Mouse (Mus musculus): Measurements from ENCODE around the gene Brpf3.

The Brpf3 gene

DNA sequence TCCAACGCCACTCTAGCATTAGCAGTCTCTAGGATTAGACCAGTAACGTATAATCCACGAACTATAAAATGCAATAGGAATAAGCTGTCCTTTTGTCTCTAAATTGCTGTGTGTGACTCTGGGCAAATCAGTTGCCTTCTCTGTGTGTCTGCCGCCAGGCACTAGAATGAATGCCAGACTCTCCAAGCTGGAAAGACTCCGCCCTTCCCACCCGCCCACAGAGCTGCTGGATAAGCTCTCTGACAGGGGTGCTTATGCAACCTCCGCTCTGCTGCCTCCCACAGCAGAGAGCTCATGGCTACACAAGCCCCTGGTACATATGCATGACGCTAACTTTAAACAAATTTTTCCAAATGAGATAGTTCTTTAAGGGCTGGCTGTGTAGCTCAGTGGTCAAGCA, 74.4 kb downstream of the Brpf3 start:
- DNase-seq (ENCODE audit: low spot score): no peak

DNA sequence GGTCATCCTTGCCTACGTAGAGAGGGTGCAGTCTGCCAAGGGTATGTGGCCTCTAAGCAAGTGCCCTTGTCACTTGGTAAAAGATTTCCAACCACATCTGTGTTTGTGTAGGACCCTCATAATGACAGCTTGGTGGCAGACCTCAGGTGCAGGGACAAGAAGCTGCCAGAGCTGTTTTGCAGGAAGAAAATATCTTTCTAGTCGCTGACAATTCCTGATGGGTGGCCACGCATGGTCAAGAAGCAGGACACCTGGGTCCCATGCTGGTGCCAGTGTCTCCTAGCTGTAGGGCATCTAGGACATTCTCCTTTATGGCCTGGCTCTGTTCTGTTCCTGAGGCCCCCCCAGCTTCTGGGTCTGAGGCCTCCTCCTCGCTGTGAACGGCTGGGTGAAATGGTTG, 75.4 kb downstream of the Brpf3 start:
- DNase-seq (ENCODE audit: low spot score): no peak

DNA sequence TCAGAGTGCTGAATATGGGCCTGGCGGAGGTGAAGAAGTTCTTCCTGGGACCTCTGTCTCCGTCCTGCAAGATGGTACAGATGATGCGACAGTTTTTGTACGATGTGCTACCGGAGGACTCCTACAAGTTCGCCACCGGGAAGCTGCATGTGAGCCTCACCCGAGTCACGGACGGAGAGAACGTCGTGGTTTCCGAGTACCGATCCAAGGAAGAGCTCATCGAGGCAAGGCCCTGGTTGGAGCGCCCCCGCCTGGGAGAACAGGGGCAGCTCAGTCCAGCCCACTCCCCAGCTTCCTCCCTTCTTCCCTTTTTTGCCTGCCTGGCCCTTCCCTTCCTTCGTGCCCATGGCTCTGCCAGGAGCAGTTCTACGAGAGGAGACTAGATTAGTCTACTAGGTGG, 75.9 kb downstream of the Brpf3 start:
- no peak for DNase-seq (ENCODE audit: low spot score)

DNA sequence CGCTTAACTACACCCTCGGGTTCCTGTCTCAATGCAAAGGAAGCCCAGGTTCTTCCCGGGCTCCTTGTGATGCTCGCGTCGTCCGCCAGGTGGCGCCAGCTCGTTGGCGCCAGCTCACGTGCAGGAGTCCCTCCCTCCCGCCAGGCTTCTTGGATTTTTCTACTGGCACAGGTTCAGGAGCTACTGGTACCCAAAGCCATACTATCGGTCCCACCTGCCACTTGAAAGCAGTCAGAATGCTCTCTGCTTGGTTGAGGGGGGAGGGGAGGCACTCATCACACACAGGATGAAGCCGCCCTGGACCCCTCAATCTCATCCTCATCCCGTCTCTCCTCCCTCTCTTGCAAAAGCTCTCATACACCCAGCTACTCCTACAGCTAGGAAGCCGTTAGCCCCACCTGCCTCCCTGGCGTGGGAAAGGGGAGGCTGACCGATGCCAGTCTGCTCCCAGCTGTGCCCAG, 79.1 kb downstream of the Brpf3 start:
- no peak for DNase-seq (ENCODE audit: low spot score)

DNA sequence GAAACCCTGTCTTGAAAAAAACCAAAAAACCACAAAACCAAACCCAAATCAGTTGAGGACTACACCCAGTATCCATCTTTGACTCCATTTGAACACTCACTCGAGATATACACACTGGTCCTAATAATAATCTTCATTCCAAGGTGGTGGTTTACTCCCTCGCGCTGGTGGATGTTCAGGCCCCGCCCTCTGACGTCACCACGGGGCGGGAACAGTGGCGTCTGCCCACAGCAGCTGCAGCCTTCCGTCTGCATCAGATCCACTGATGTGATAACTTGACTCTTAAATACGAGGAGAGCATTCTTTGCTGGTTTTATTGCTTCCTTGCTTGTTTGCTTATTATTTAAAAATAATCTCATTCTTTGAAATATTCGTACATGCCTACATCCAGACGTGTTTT, 81.4 kb downstream of the Brpf3 start:
- DNase-seq (ENCODE audit: low spot score): no peak

DNA sequence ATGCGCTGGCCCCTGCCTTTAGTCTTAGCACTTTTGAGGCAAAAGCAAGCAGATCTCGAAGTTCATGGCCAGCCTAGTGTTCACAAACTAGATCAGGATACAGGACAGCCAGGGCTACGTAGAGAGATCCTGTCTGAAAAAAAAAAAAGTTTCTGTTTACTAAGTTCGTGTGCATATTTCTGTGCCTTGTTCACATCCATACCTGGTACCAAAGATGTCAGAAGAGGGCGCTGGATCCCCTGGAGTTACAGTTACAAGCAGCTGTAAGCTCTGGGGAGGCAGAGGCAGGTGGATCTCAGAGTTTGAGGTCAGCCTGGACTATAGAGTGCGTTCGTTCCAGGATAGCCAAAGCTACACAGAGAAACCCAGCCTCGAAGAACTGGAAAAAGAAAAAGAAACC, 81.9 kb downstream of the Brpf3 start:
- DNase-seq (ENCODE audit: low spot score): no peak

DNA sequence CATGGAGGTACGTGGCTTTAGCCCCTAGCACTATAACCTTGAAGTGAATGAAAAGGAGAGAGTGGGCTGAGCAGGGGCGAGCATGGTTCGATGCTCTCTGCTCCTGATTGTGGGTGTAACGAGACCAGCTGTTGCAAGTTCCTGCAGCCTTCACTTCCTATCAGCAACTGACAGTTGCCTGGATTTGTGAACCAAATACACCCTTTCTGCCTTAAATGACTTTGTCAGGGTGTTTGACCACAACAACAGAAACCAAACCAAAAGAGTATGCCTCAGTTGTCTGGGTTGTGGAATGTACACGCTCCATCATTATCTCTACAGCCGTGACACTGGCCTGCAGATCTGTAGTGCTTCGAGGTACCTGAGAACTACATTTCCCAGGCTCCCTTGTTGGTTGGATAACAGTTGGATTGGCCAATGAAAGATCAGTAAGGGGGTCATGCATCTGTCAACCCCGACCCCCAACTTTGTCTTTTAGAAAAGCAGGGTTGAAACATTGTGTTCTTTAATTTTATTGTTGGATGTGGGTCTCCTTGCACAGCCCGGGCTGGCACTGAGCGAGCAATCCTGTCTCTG, 83.1 kb downstream of the Brpf3 start:
- DNase-seq (ENCODE audit: low spot score): no peak

DNA sequence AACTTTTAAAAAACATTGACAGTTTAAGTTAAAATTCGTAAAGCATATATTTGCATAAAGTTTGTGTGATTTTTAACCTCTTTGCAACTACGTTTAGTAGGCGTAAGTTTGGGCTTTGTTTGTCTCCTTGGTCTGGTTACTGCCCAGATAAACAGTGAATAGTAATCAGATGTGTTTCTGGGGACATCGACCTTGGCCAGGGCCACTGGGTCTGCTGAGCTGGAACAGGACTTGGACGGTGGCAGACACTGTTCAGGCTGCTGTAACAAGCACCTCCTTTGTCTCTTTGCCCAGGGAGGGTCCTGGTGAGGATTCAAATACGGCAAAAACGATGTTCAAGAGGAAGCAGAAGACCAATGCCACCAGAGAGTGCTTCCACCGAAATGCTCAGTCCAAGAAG, 84.3 kb downstream of the Brpf3 start:
- DNase-seq (ENCODE audit: low spot score): no peak

DNA sequence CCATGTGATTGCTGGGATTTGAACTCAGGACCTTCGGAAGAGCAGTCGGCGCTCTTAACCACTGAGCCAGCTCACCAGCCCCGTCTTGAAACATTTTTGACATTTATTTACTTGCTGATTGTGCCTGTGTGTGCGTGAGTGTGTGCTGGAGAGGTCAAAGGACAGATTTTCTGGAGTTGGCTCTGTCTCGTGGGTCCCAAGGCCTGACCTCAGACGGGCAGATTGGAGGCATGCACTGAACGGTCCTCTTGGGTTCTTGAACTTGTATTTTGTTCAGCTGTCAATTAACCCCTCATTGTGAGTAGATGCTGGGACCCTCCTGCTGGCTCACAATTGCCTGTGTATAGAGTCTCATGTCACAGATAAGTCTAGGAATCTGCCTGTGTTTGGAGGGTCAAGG, 85.4 kb downstream of the Brpf3 start:
- no peak for DNase-seq (ENCODE audit: low spot score)

All from urinary bladder, postnatal 10 days (tissue).